Mouse (Mus musculus): Measurements from ENCODE around the gene Gm11273. TPM values are rescaled to one million over a fixed set of nuclear protein-coding genes. Genes with fewer than 3 reads are reported as not detected.
"Not testable (repeated sequence)": the region's sequence is repeated elsewhere in the genome, so short reads cannot be mapped to it uniquely, and the experiment has no call there.

Gene Gm11273
- polyA plus RNA-seq, 1 experiment from 2014 or later, result 7.3 TPM

DNA sequence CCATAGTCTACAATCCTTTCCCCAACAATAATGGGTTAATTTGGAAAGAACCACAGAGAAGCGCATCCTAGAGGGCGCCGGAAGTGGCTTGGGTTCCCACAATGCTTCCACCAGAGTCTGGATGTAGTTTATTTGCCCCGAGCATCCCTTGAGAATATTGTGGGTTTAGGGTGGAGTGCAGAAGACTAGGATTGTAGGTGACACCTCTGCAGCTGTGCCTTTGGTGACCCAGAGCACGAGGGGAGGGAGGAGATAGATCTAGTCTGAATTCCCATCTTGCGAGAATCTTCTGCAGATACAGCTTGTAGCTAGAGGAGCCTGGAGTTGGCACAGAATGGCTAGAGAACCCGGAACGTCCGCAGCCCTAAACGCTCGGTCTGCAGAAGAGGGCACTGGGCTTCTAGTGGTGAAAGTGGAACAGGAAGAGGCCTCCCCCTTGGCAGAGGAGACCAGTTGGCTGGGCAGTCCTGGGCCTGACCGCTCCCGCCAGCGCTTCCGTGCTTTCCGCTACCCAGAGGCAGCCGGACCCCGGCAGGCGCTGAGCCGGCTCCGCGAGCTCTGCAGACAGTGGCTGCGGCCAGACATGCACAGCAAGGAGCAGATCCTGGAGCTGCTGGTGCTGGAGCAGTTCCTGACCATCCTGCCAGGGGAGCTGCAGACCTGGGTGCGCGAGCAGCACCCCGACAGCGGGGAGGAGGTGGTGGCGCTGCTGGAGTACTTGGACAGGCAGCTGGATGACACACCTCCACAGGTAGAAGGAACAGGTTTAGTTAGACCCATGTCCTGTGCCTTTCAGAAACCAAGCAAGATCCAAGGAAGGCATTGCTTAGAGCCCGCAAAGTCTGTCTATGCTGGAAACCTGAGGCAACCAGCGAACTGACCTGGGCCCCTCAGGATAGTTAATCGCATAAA is 22.2 kb downstream of the Gm11273 start, which contains the start of the genes Zkscan4 and Gm10065:
TSS of gene Zkscan4 (plus strand) at position 149 of the 912 bp plus-strand sequence.
TSS of gene Gm10065 (minus strand) at position 683 of the 912 bp plus-strand sequence.
- H3K36me3 ChIP-seq (replicated peaks); H3K4me1 ChIP-seq (replicated peaks); H3K9me3 ChIP-seq (replicated peaks); H3K27ac ChIP-seq (replicated peaks); H3K9ac ChIP-seq: not testable (repeated sequence)
- peak; percentile 61 for ATAC-seq (ENCODE audit: insufficient read depth)
- Histone ChIP-seq H3K4me3 (replicated peaks) (peak within 1 kb of the TSS; percentile 52), H3K4me2 (peak within 1 kb of the TSS; percentile 67), H3K27me3 (peaks cover 29% of the 10 kb centered on the region)
- whole genome bisulfite sequencing (ENCODE audit: insufficient replicate concordance), result 4% methylated on average over 31 of the region's 31 CpGs

- Histone ChIP-seq H3K4me3 (replicated peaks) (no peak overlapping the region), H3K36me3 (replicated peaks) (no peaks in the 10 kb centered on the region), H3K27ac (replicated peaks) (no peak overlapping the region), H3K9ac (no peak overlapping the region), H3K27me3 (peaks cover 24% of the 10 kb centered on the region), H3K4me2 (no peak overlapping the region), H3K4me1 (replicated peaks) (peaks cover 24% of the 10 kb centered on the region), H3K9me3 (replicated peaks) (no peaks in the 10 kb centered on the region)
- ATAC-seq (ENCODE audit: insufficient read depth), result no peak
- whole genome bisulfite sequencing (ENCODE audit: insufficient replicate concordance), result 26% methylated on average over 4 of the region's 4 CpGs
These were observed 28.8 kb downstream of the Gm11273 start for GRCm38 (mm10) chr13:21472427-21472826.

GRCm38 (mm10) chr13:21469097-21469496 is 32.1 kb downstream of the Gm11273 start:
- peaks cover 44% of the 10 kb centered on the region for H3K27me3 ChIP-seq
- peaks cover 27% of the 10 kb centered on the region for H3K4me1 ChIP-seq (replicated peaks)
- 6% methylated on average over 9 of the region's 9 CpGs for WGBS (ENCODE audit: insufficient replicate concordance)
- H3K36me3 ChIP-seq (replicated peaks), result no peaks in the 10 kb centered on the region
- H3K4me3 ChIP-seq (replicated peaks), result 0 out of 2 replicates have a peak overlapping the region, but pooled peaks have one; percentile 69
- no peak for ATAC-seq (ENCODE audit: insufficient read depth)
- H3K27ac ChIP-seq (replicated peaks), result no peak overlapping the region
- 0 out of 2 replicates have a peak overlapping the region, but pooled peaks have one; percentile 75 for H3K9ac ChIP-seq
- peak overlapping the region; percentile 93 for H3K4me2 ChIP-seq
- no peaks in the 10 kb centered on the region for H3K9me3 ChIP-seq (replicated peaks)

- Histone ChIP-seq H3K9me3 (replicated peaks) (no peaks in the 10 kb centered on the region), H3K4me3 (replicated peaks) (peak within 1 kb of the TSS; percentile 69), H3K27me3 (peaks cover 50% of the 10 kb centered on the region), H3K36me3 (replicated peaks) (no peaks in the 10 kb centered on the region), H3K9ac (peak within 1 kb of the TSS; percentile 75), H3K4me1 (replicated peaks) (peaks cover 27% of the 10 kb centered on the region), H3K27ac (replicated peaks) (peak within 1 kb of the TSS; percentile 45; the same call in 1 of the 2 replicates), H3K4me2 (peak within 1 kb of the TSS; percentile 93)
- under 1% methylated on average over 54 of the region's 54 CpGs for WGBS (ENCODE audit: insufficient replicate concordance)
- ATAC-seq (ENCODE audit: insufficient read depth), result peak; percentile 99
These were observed 32.9 kb downstream of the Gm11273 start, which contains the start of gene Nkapl for GRCm38 (mm10) chr13:21468061-21469019. TSS of gene Nkapl (minus strand) at chr13:21468509.

DNA sequence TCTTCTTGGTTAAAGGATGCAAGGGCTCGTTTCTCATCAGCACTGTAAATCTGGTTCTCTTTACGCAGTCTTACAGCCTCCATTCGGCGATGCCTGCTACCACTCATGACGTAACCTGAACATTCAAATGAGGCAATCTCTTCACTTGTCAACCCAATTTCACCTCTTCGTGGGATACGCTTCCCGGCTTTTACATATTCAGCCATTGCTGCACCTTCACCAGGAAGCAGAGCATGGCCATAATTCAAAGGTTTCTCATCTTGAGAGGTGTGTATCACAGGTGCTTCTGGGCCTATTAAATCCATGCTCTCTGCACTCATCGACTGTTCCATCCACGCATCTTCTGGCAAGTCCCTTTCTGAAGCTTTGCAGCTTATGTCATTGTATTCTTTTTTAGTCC is 33.9 kb downstream of the Gm11273 start:
- Histone ChIP-seq H3K9me3 (replicated peaks) (no peaks in the 10 kb centered on the region), H3K27ac (replicated peaks) (no peak overlapping the region), H3K27me3 (peaks cover 50% of the 10 kb centered on the region), H3K4me1 (replicated peaks) (peaks cover 23% of the 10 kb centered on the region), H3K4me2 (peak overlapping the region; percentile 93; the same call in 1 of the 2 replicates), H3K9ac (no peak overlapping the region), H3K4me3 (replicated peaks) (no peak overlapping the region), H3K36me3 (replicated peaks) (no peaks in the 10 kb centered on the region)
- WGBS (ENCODE audit: insufficient replicate concordance), result 72% methylated on average over 10 of the region's 10 CpGs
- ATAC-seq (ENCODE audit: insufficient read depth), result no peak

DNA sequence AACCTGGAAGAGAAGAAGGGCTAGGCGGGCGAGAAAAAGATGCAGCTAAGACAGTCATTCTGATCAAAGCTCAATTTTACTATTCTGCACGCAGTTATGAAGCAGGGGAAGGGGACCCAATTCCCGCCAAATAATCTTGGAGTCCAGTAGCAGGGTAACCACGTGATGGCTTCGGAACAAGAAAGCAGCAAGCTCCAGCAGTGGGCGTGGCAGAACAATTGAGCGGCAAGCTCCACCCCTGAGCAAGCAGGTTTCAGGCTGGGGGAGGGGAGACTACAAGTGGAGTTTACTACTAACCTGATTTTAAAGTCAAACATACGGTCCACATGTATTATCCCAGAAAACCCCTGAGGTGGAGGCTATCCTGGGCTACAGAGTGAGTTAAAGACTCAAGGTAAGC is 38.7 kb downstream of the Gm11273 start:
- H3K27me3 ChIP-seq, result peaks cover 39% of the 10 kb centered on the region
- H3K4me2 ChIP-seq; H3K27ac ChIP-seq (replicated peaks); H3K9ac ChIP-seq; H3K4me3 ChIP-seq (replicated peaks); H3K4me1 ChIP-seq (replicated peaks); H3K9me3 ChIP-seq (replicated peaks); ATAC-seq (ENCODE audit: insufficient read depth); H3K36me3 ChIP-seq (replicated peaks): not testable (repeated sequence)
- WGBS (ENCODE audit: insufficient replicate concordance), result 44% methylated on average over 9 of the region's 9 CpGs

- Histone ChIP-seq H3K9me3 (replicated peaks) (no peaks in the 10 kb centered on the region), H3K36me3 (replicated peaks) (no peaks in the 10 kb centered on the region), H3K4me3 (replicated peaks) (no peak overlapping the region), H3K4me2 (no peak overlapping the region), H3K4me1 (replicated peaks) (peaks cover 13% of the 10 kb centered on the region), H3K27ac (replicated peaks) (no peak overlapping the region), H3K9ac (no peak overlapping the region), H3K27me3 (peaks cover 23% of the 10 kb centered on the region)
- WGBS (ENCODE audit: insufficient replicate concordance), result 40% methylated on average over 4 of the region's 4 CpGs
- no peak for ATAC-seq (ENCODE audit: insufficient read depth)
These were observed 44.9 kb downstream of the Gm11273 start for GRCm38 (mm10) chr13:21456347-21456746.

DNA sequence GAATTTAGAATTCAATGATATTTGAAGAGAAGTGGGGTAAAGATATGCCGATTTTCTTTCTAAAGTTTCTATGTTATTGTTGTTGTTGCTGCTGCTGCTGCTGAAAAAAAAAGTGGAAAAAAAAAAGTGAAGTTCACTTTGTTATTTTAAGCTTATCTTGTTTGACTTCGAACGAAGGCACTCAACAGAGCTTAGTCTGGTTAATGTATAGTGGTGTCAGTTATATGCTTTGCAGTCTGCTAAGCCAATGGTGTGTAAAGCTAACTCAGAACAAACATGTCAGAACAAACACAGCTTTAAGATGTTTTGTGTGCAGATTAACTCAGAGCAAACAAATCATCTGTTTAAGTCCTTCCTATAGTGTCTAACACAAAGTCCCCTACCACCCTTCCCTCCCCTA is 47.1 kb downstream of the Gm11273 start:
- Histone ChIP-seq H3K4me1 (replicated peaks) (peaks cover 16% of the 10 kb centered on the region), H3K36me3 (replicated peaks) (no peaks in the 10 kb centered on the region), H3K27ac (replicated peaks) (peak overlapping the region; percentile 79; the same call in 1 of the 2 replicates), H3K4me3 (replicated peaks) (no peak overlapping the region; the same call in 1 of the 2 replicates), H3K4me2 (peak overlapping the region; percentile 69), H3K27me3 (peaks cover 17% of the 10 kb centered on the region), H3K9ac (no peak overlapping the region), H3K9me3 (replicated peaks) (no peaks in the 10 kb centered on the region)
- 66% methylated on average over 3 of the region's 3 CpGs for WGBS (ENCODE audit: insufficient replicate concordance)
- peak; percentile 74 for ATAC-seq (ENCODE audit: insufficient read depth)

GRCm38 (mm10) chr13:21453449-21453848 is 47.8 kb downstream of the Gm11273 start, which contains the start of gene Zscan26:
TSS of gene Zscan26 (minus strand) at chr13:21453730.
- Histone ChIP-seq H3K36me3 (replicated peaks) (0 out of 2 replicates have a peak, but pooled peaks cover 2% of the 10 kb centered on the region), H3K4me3 (replicated peaks) (peak within 1 kb of the TSS; percentile 73), H3K9ac (peak within 1 kb of the TSS; percentile 58), H3K27ac (replicated peaks) (peak within 1 kb of the TSS; percentile 79), H3K4me1 (replicated peaks) (peaks cover 22% of the 10 kb centered on the region), H3K27me3 (peaks cover 17% of the 10 kb centered on the region), H3K9me3 (replicated peaks) (no peaks in the 10 kb centered on the region), H3K4me2 (peak within 1 kb of the TSS; percentile 69)
- under 1% methylated on average over 23 of the region's 23 CpGs for WGBS (ENCODE audit: insufficient replicate concordance)
- peak; percentile 69 for ATAC-seq (ENCODE audit: insufficient read depth)

GRCm38 (mm10) chr13:21453042-21453441 is 48.2 kb downstream of the Gm11273 start:
- H3K4me3 ChIP-seq (replicated peaks), result peak overlapping the region; percentile 73
- peak overlapping the region; percentile 79 for H3K27ac ChIP-seq (replicated peaks)
- peaks cover 24% of the 10 kb centered on the region for H3K4me1 ChIP-seq (replicated peaks)
- H3K4me2 ChIP-seq, result peak overlapping the region; percentile 69
- WGBS (ENCODE audit: insufficient replicate concordance), result 3% methylated on average over 13 of the region's 13 CpGs
- H3K27me3 ChIP-seq, result peaks cover 17% of the 10 kb centered on the region
- peak overlapping the region; percentile 58 for H3K9ac ChIP-seq
- no peak for ATAC-seq (ENCODE audit: insufficient read depth)
- peaks cover 6% of the 10 kb centered on the region for H3K36me3 ChIP-seq (replicated peaks)
- no peaks in the 10 kb centered on the region for H3K9me3 ChIP-seq (replicated peaks)
